ENCODE assay signal across 8 mouse cellular contexts in genomic region chr1:38512258-38513081, GRCm38 (mm10).
DNase-seq lines count a peak whose midpoint lies in the region; ATAC-seq and TF ChIP-seq lines count a peak whose summit lies in the region.

No protein-coding gene starts in this region.

- WGBS in lung, embryonic 14.5 days: 23% methylated on average over 15 of the region's 15 CpGs
- 62% methylated on average over 15 of the region's 15 CpGs for WGBS in forebrain, embryonic 14.5 days
- WGBS in neural tube, embryonic 14.5 days: 10% methylated on average over 15 of the region's 15 CpGs

- H3K9me3 ChIP-seq in lung, embryonic 14.5 days (ENCODE audit: low read depth, low read length): no peaks in the 10 kb centered on the region
- H3K9me3 ChIP-seq in forebrain, embryonic 14.5 days (replicated peaks; ENCODE audit: control insufficient read depth, low read length): no peaks in the 10 kb centered on the region
- H3K9me3 ChIP-seq in neural tube, embryonic 14.5 days (ENCODE audit: control insufficient read depth, low read length): no peaks in the 10 kb centered on the region

- H3K4me3 ChIP-seq in lung, embryonic 14.5 days (ENCODE audit: low read depth, low read length): no peak overlapping the region; the same call in 1 of the 2 replicates
- no peak overlapping the region for H3K4me3 ChIP-seq in forebrain, embryonic 14.5 days (ENCODE audit: low read depth, low read length)
- H3K4me3 ChIP-seq in neural tube, embryonic 14.5 days (ENCODE audit: low read depth, low read length): no peak overlapping the region

- ATAC-seq in lung, embryonic 14.5 days (ENCODE audit: insufficient read depth): peak; percentile 49; the same call in 1 of the 2 replicates
- ATAC-seq in forebrain, embryonic 14.5 days: peak; percentile 50; the same call in 1 of the 2 replicates
- ATAC-seq in neural tube, embryonic 14.5 days (ENCODE audit: low read depth): peak; percentile 89

- H3K4me2 ChIP-seq in lung, embryonic 14.5 days: peak overlapping the region; percentile 32
- no peak overlapping the region for H3K4me2 ChIP-seq in forebrain, embryonic 14.5 days (ENCODE audit: low read length)
- peak overlapping the region; percentile 23 for H3K4me2 ChIP-seq in neural tube, embryonic 14.5 days (ENCODE audit: low read depth, low read length)

- no peaks in the 10 kb centered on the region for H3K27me3 ChIP-seq in lung, embryonic 14.5 days (ENCODE audit: insufficient read depth, low read length)
- H3K27me3 ChIP-seq in forebrain, embryonic 14.5 days (replicated peaks; ENCODE audit: control insufficient read depth, insufficient read depth, low read length): no peaks in the 10 kb centered on the region
- H3K27me3 ChIP-seq in neural tube, embryonic 14.5 days (ENCODE audit: control insufficient read depth, insufficient read depth, low read length): no peaks in the 10 kb centered on the region

- no peaks in the 10 kb centered on the region for H3K36me3 ChIP-seq in lung, embryonic 14.5 days (ENCODE audit: insufficient read depth)
- H3K36me3 ChIP-seq in forebrain, embryonic 14.5 days (ENCODE audit: control insufficient read depth, insufficient read depth, low read length): no peaks in the 10 kb centered on the region
- H3K36me3 ChIP-seq in neural tube, embryonic 14.5 days (ENCODE audit: control insufficient read depth, insufficient read depth, low read length): no peaks in the 10 kb centered on the region

- TF ChIP-seq CTCF in lung, embryonic 14.5 days (IDR thresholded peaks at IDR 0.05; ENCODE audit: low read depth): no peak

- no peak overlapping the region for H3K9ac ChIP-seq in lung, embryonic 14.5 days
- no peak overlapping the region for H3K9ac ChIP-seq in forebrain, embryonic 14.5 days (ENCODE audit: low read length)
- no peak overlapping the region; the same call in 1 of the 2 replicates for H3K9ac ChIP-seq in neural tube, embryonic 14.5 days (replicated peaks; ENCODE audit: low read depth, low read length)

- peaks cover 13% of the 10 kb centered on the region; the same call in 1 of the 2 replicates for H3K4me1 ChIP-seq in lung, embryonic 14.5 days (ENCODE audit: insufficient read depth)
- peaks cover 8% of the 10 kb centered on the region; the same call in 1 of the 2 replicates for H3K4me1 ChIP-seq in forebrain, embryonic 14.5 days (ENCODE audit: control insufficient read depth, insufficient read depth, low read length)
- peaks cover 38% of the 10 kb centered on the region for H3K4me1 ChIP-seq in neural tube, embryonic 14.5 days (ENCODE audit: control insufficient read depth, insufficient read depth, low read length)

- peak overlapping the region; percentile 32 for H3K27ac ChIP-seq in lung, embryonic 14.5 days (ENCODE audit: low read depth)
- H3K27ac ChIP-seq in forebrain, embryonic 14.5 days (ENCODE audit: low read depth, low read length): peak overlapping the region; percentile 45; the same call in 1 of the 2 replicates
- peak overlapping the region; percentile 80 for H3K27ac ChIP-seq in neural tube, embryonic 14.5 days (ENCODE audit: low read depth, low read length)

- peak; percentile 78 for DNase-seq in lung, embryonic 14.5 days
- DNase-seq in lung, postnatal 36 days: no peak
- peak; percentile 52 for DNase-seq in forebrain, embryonic 14.5 days (ENCODE audit: low spot score)
- peak; percentile 15 for DNase-seq in kidney, postnatal 14 days
- no peak for DNase-seq in left cerebral cortex, adult 11 months (ENCODE audit: low spot score)
- no peak for DNase-seq in cerebellum, postnatal 14 days
- no peak for DNase-seq in urinary bladder, postnatal 4 days (ENCODE audit: low spot score in 2 of 2)

Comparison
In these comparisons a context has a peak if more than half of its experiments do, and no peak if none do; other contexts are left out.
1. DNase-seq: peak in lung, embryonic 14.5 days (single experiment), forebrain, embryonic 14.5 days (single experiment) and kidney, postnatal 14 days (single experiment); none in lung, postnatal 36 days (single experiment), left cerebral cortex, adult 11 months (single experiment), cerebellum, postnatal 14 days (0 of 2) and urinary bladder, postnatal 4 days (0 of 2).
2. Peak in every context shown above with its lines, with median percentiles within 50 percentile points of each other: ATAC-seq and H3K27ac ChIP-seq.